Mouse (Mus musculus) liver, postnatal 0 days (tissue): ENCODE measurements around the gene Wnt3a.

ENCODE experiments used
- CTCF ChIP-seq: sonication (generic); IDR thresholded peaks from 2 replicates; pipeline ENCODE4 v1.5.1; 2016; ENCODE audit warnings: antibody characterized with exemption, low read depth
- EP300 ChIP-seq: IDR thresholded peaks from 2 replicates; pipeline ENCODE4 v1.6.1; 2016; ENCODE audit warnings: antibody characterized with exemption, low read depth, mild to moderate bottlenecking

DNA sequence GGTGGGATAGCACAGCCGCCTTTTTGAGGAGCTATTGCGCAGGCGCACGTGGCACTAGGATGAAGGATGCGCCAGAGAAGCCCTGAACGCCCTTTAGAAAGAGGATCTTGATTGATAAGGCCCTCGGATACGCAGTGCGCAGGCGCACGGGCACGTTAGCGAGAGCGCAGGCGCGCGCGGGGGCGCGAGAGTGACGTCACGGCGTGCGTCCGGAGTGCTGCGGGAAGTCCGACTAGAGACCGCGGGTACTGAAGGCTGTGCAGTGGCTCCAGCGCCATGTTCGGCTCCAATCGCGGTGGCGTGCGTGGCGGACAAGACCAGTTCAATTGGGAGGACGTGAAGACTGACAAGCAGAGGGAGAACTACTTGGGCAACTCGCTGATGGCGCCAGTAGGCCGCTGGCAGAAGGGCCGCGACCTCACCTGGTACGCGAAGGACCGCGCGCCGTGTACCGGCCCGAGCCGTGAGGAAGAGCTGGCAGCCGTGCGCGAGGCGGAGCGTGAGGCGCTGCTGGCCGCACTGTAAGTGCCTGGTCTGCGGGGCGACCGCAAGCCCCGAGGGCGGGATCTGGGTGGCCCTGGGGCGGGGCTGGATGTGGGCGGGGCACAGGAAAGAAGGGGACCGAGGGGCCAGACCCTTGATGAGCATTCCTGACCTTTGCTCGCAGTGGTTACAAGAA is 82.3 kb downstream of the Wnt3a start, which contains the start of gene 2310033P09Rik:
- no peak for TF ChIP-seq CTCF
- TF ChIP-seq EP300 = no peak
